Comparison of ENCODE assay signal across 18 mouse cellular contexts in genomic region chr13:24520796-24521195, GRCm38 (mm10).
DNase-seq lines count a peak whose midpoint lies in the region; ATAC-seq and TF ChIP-seq lines count a peak whose summit lies in the region.
"Had no signal": no experiment of that assay in that cellular context is flagged by ENCODE, and none has a peak within 500 bp of the region (broad histone marks: within the 10 kb centered on the region; RNA-seq: fewer than 3 reads in every experiment).

No protein-coding gene starts in this region.

- no peak overlapping the region for H3K4me3 ChIP-seq in heart, embryonic 15.5 days
- no peak overlapping the region for H3K4me3 ChIP-seq in lung, embryonic 14.5 days (ENCODE audit: low read depth, low read length)
- no peak overlapping the region for H3K4me3 ChIP-seq in forebrain, embryonic 15.5 days
- H3K4me3 ChIP-seq: embryonic facial prominence, embryonic 12.5 days; liver, embryonic 12.5 days; neural tube, embryonic 12.5 days had no signal

- peaks cover 33% of the 10 kb centered on the region for H3K4me1 ChIP-seq in heart, embryonic 15.5 days (replicated peaks)
- peaks cover 18% of the 10 kb centered on the region; the same call in 1 of the 2 replicates for H3K4me1 ChIP-seq in lung, embryonic 14.5 days (ENCODE audit: insufficient read depth)
- peaks cover 29% of the 10 kb centered on the region for H3K4me1 ChIP-seq in forebrain, embryonic 15.5 days

- H3K9ac ChIP-seq in heart, embryonic 15.5 days = no peak overlapping the region
- no peak overlapping the region for H3K9ac ChIP-seq in lung, embryonic 14.5 days
- H3K9ac ChIP-seq in forebrain, embryonic 15.5 days (replicated peaks) = no peak overlapping the region
- H3K9ac ChIP-seq: embryonic facial prominence, embryonic 12.5 days; liver, embryonic 12.5 days; neural tube, embryonic 12.5 days had no signal

- no peaks in the 10 kb centered on the region for H3K9me3 ChIP-seq in heart, embryonic 15.5 days (replicated peaks)
- no peaks in the 10 kb centered on the region for H3K9me3 ChIP-seq in lung, embryonic 14.5 days (ENCODE audit: low read depth, low read length)
- H3K9me3 ChIP-seq in forebrain, embryonic 15.5 days = no peaks in the 10 kb centered on the region
- H3K9me3 ChIP-seq: embryonic facial prominence, embryonic 12.5 days; liver, embryonic 12.5 days; neural tube, embryonic 12.5 days had no signal

- ATAC-seq in heart, embryonic 15.5 days (replicated peaks; ENCODE audit: insufficient number of reproducible peaks, insufficient read depth, low FRiP score, low read depth) = no peak
- no peak for ATAC-seq in lung, embryonic 14.5 days (ENCODE audit: insufficient read depth)
- ATAC-seq in forebrain, embryonic 15.5 days (replicated peaks) = no peak
- ATAC-seq: activated CD4-positive, CD25-positive, alpha-beta regulatory T cell, adult 4 months; intestine, embryonic 16.5 days; liver, embryonic 12.5 days; Patski had no signal

- DNase-seq in heart, postnatal 14 days = no peak
- DNase-seq in lung, embryonic 14.5 days = peak; percentile 21
- DNase-seq in lung, adult 18-20 months = no peak
- peak; percentile 37 for DNase-seq in brain, adult 2 months (ENCODE audit: low read depth, low spot score)
- no peak for DNase-seq in B cell, adult 2 months
- DNase-seq in urinary bladder, postnatal 25 days (ENCODE audit: low spot score) = no peak
- DNase-seq: adrenal gland, postnatal 25 days; cerebellum, adult 8-10 months; thymus, postnatal 25 days had no signal

- 0 out of 2 replicates have a peak overlapping the region, but pooled peaks have one; percentile 29 for H3K27ac ChIP-seq in heart, embryonic 15.5 days
- H3K27ac ChIP-seq in lung, embryonic 14.5 days (ENCODE audit: low read depth) = 0 out of 2 replicates have a peak overlapping the region, but pooled peaks have one; percentile 19
- peak overlapping the region; percentile 68; the same call in 1 of the 2 replicates for H3K27ac ChIP-seq in forebrain, embryonic 15.5 days (replicated peaks)
- H3K27ac ChIP-seq: embryonic facial prominence, embryonic 12.5 days; kidney, postnatal 0 days; liver, embryonic 12.5 days; neural tube, embryonic 12.5 days had no signal

- no peaks in the 10 kb centered on the region for H3K27me3 ChIP-seq in heart, embryonic 15.5 days
- no peaks in the 10 kb centered on the region for H3K27me3 ChIP-seq in lung, embryonic 14.5 days (ENCODE audit: insufficient read depth, low read length)
- no peaks in the 10 kb centered on the region for H3K27me3 ChIP-seq in forebrain, embryonic 15.5 days
- H3K27me3 ChIP-seq: embryonic facial prominence, embryonic 12.5 days; liver, embryonic 12.5 days; neural tube, embryonic 12.5 days; Patski had no signal

- 87% methylated on average over 10 of the region's 10 CpGs for WGBS in heart, embryonic 15.5 days
- 79% methylated on average over 10 of the region's 10 CpGs for WGBS in lung, embryonic 14.5 days
- 74% methylated on average over 10 of the region's 10 CpGs for WGBS in forebrain, embryonic 15.5 days

- H3K4me2 ChIP-seq in heart, embryonic 15.5 days = no peak overlapping the region
- H3K4me2 ChIP-seq in lung, embryonic 14.5 days = no peak overlapping the region
- no peak overlapping the region for H3K4me2 ChIP-seq in forebrain, embryonic 15.5 days (replicated peaks)
- H3K4me2 ChIP-seq: embryonic facial prominence, embryonic 12.5 days; liver, embryonic 12.5 days had no signal

- TF ChIP-seq CTCF in lung, embryonic 14.5 days (IDR thresholded peaks at IDR 0.05; ENCODE audit: low read depth) = no peak

- no peaks in the 10 kb centered on the region for H3K36me3 ChIP-seq in heart, embryonic 15.5 days
- no peaks in the 10 kb centered on the region for H3K36me3 ChIP-seq in lung, embryonic 14.5 days (ENCODE audit: insufficient read depth)
- H3K36me3 ChIP-seq in forebrain, embryonic 15.5 days = no peaks in the 10 kb centered on the region
- H3K36me3 ChIP-seq: embryonic facial prominence, embryonic 12.5 days; liver, embryonic 12.5 days; neural tube, embryonic 12.5 days had no signal

- intact Hi-C loops in heart, postnatal 14 days (cut with DNase I) = loop anchor here (5.0 kb wide), 1 partner anchor 92 kb away; no protein-coding TSS in a partner anchor

Comparison
In these comparisons a context has a peak if more than half of its experiments do, and no peak if none do; other contexts are left out.
1. DNase-seq: peak in lung, embryonic 14.5 days (single experiment) and brain, adult 2 months (single experiment); none in heart, postnatal 14 days (0 of 2), lung, adult 18-20 months (0 of 2), B cell, adult 2 months (0 of 2) and urinary bladder, postnatal 25 days (single experiment).
2. Peak in every context shown above with its lines, with median percentiles within 50 percentile points of each other: H3K27ac ChIP-seq.